Mouse (Mus musculus) ovary, postnatal 10 days (tissue): Measurements from ENCODE around the gene Snx30.
A peak's percentile ranks its signal among the peaks of the same experiment; 100 is the strongest.

ENCODE experiments used
- DNase-seq: peaks from one replicate; pipeline ENCODE4 v3.0.0; 2022; ENCODE audit warnings: low spot score

The Snx30 gene

GRCm38 (mm10) chr4:59870859-59871591 is 65.4 kb downstream of the Snx30 start:
- DNase-seq = peak; percentile 41

- no peak for DNase-seq
Measured at GRCm38 (mm10) chr4:59873240-59873639, 67.6 kb downstream of the Snx30 start.

GRCm38 (mm10) chr4:59873830-59874229 is 68.2 kb downstream of the Snx30 start:
- no peak for DNase-seq

GRCm38 (mm10) chr4:59876570-59876969 is 70.9 kb downstream of the Snx30 start:
- no peak for DNase-seq

GRCm38 (mm10) chr4:59877025-59877424 is 71.4 kb downstream of the Snx30 start:
- DNase-seq = no peak

GRCm38 (mm10) chr4:59878595-59878994 is 73.0 kb downstream of the Snx30 start:
- DNase-seq = no peak

- no peak for DNase-seq
Measured at GRCm38 (mm10) chr4:59879444-59879843, 73.8 kb downstream of the Snx30 start.

GRCm38 (mm10) chr4:59880725-59881124 is 75.1 kb downstream of the Snx30 start:
- DNase-seq = no peak

- DNase-seq = no peak
Measured at GRCm38 (mm10) chr4:59881210-59881609, 75.6 kb downstream of the Snx30 start.

GRCm38 (mm10) chr4:59884136-59884696 is 78.6 kb downstream of the Snx30 start:
- DNase-seq = no peak

- no peak for DNase-seq
Measured at GRCm38 (mm10) chr4:59886281-59886680, 80.6 kb downstream of the Snx30 start.

- no peak for DNase-seq
Measured at GRCm38 (mm10) chr4:59887011-59887410, 81.4 kb downstream of the Snx30 start.

GRCm38 (mm10) chr4:59888014-59888413 is 82.4 kb downstream of the Snx30 start:
- DNase-seq = no peak

- no peak for DNase-seq
Measured at GRCm38 (mm10) chr4:59890086-59890600, 84.5 kb downstream of the Snx30 start.

GRCm38 (mm10) chr4:59891723-59892416 is 86.2 kb downstream of the Snx30 start:
- no peak for DNase-seq

GRCm38 (mm10) chr4:59892731-59893130 is 87.1 kb downstream of the Snx30 start:
- no peak for DNase-seq

- no peak for DNase-seq
Measured at GRCm38 (mm10) chr4:59894415-59894814, 88.8 kb downstream of the Snx30 start.

- no peak for DNase-seq
Measured at GRCm38 (mm10) chr4:59894977-59895575, 89.4 kb downstream of the Snx30 start.

GRCm38 (mm10) chr4:59896000-59896399 is 90.4 kb downstream of the Snx30 start:
- DNase-seq = no peak

GRCm38 (mm10) chr4:59897814-59898520 is 92.3 kb downstream of the Snx30 start:
- DNase-seq = no peak

- no peak for DNase-seq
Measured at GRCm38 (mm10) chr4:59898521-59898919, 92.9 kb downstream of the Snx30 start.

- no peak for DNase-seq
Measured at GRCm38 (mm10) chr4:59901810-59902209, 96.2 kb downstream of the Snx30 start.
